Mouse (Mus musculus) layer of hippocampus, adult 11-12 months (tissue): ENCODE data around the gene Lpcat2.
"Not testable (repeated sequence)": the region's sequence is repeated elsewhere in the genome, so short reads cannot be mapped to it uniquely, and the experiment has no call there.

ENCODE experiments used
- DNase-seq: peaks from one replicate; pipeline ENCODE4 v3.0.0; 2022; ENCODE audit warnings: low spot score

Gene Lpcat2

GRCm38 (mm10) chr8:92853188-92853983 is 1.8 kb upstream of the Lpcat2 start:
- peak; percentile 23 for DNase-seq

GRCm38 (mm10) chr8:92854673-92855072 is 466 bp upstream of the Lpcat2 start:
- DNase-seq: no peak

- no peak for DNase-seq
Observed at GRCm38 (mm10) chr8:92856273-92856986, 1.3 kb downstream of the Lpcat2 start.

- no peak for DNase-seq
Observed at GRCm38 (mm10) chr8:92858475-92859182, 3.5 kb downstream of the Lpcat2 start.

- no peak for DNase-seq
Observed at GRCm38 (mm10) chr8:92861977-92862376, 6.8 kb downstream of the Lpcat2 start.

GRCm38 (mm10) chr8:92870281-92870680 is 15.1 kb downstream of the Lpcat2 start:
- DNase-seq: no peak

GRCm38 (mm10) chr8:92872063-92872759 is 17.1 kb downstream of the Lpcat2 start:
- DNase-seq: no peak

GRCm38 (mm10) chr8:92875795-92876194 is 20.7 kb downstream of the Lpcat2 start:
- DNase-seq: peak; percentile 32

- DNase-seq: no peak
Observed at GRCm38 (mm10) chr8:92881247-92881646, 26.1 kb downstream of the Lpcat2 start.

GRCm38 (mm10) chr8:92883771-92884170 is 28.6 kb downstream of the Lpcat2 start:
- DNase-seq: peak; percentile 29

- DNase-seq: not testable (repeated sequence)
Observed at GRCm38 (mm10) chr8:92892216-92892615, 37.1 kb downstream of the Lpcat2 start.

GRCm38 (mm10) chr8:92893870-92894269 is 38.7 kb downstream of the Lpcat2 start:
- DNase-seq: no peak

- no peak for DNase-seq
Observed at GRCm38 (mm10) chr8:92895053-92895452, 39.9 kb downstream of the Lpcat2 start.

- no peak for DNase-seq
Observed at GRCm38 (mm10) chr8:92896056-92896455, 40.9 kb downstream of the Lpcat2 start.

GRCm38 (mm10) chr8:92896611-92897010 is 41.5 kb downstream of the Lpcat2 start:
- no peak for DNase-seq

GRCm38 (mm10) chr8:92897794-92898193 is 42.7 kb downstream of the Lpcat2 start:
- DNase-seq: no peak

- no peak for DNase-seq
Observed at GRCm38 (mm10) chr8:92899590-92899989, 44.5 kb downstream of the Lpcat2 start.

GRCm38 (mm10) chr8:92901107-92901506 is 46.0 kb downstream of the Lpcat2 start, which contains the start of gene Capns2:
TSS of gene Capns2 (plus strand) at chr8:92901407.
- DNase-seq: no peak

- DNase-seq: no peak
Observed at GRCm38 (mm10) chr8:92902981-92903380, 47.8 kb downstream of the Lpcat2 start.

GRCm38 (mm10) chr8:92903488-92904135 is 48.5 kb downstream of the Lpcat2 start:
- DNase-seq: no peak

- DNase-seq: no peak
Observed at GRCm38 (mm10) chr8:92906553-92906952, 51.4 kb downstream of the Lpcat2 start.
